Mouse (Mus musculus): ENCODE results near the gene Rnf213. TPM values are rescaled to one million over a fixed set of nuclear protein-coding genes. Genes with fewer than 3 reads are reported as not detected.

The Rnf213 gene
- polyA plus RNA-seq, 1 experiment = 181 TPM

DNA sequence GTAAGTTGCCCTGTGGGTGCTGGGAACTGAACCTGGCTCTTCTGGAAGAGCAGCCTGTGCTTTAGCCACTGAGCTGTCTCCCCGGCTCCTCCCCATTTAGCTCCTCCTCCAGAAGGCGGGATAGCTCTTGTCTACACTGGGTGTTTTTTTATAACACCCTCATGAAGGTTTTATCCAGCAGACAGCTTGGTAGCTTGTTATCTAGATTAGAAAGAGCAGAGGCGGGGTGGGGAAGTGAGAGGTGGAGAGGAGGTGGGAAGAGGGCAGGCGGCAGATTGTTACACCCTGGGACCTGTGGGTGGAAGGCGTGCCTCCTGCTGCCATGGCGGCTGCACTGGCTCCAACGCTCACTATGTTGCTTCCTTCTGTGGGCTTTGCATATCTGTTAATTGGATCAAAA lies 39.8 kb downstream of the Rnf213 start:
- TF ChIP-seq CTCF (IDR thresholded peaks at IDR 0.05; ENCODE audit: low read depth, low read length) (no peak), POLR2A (IDR thresholded peaks at IDR 0.05; ENCODE audit: borderline replicate concordance, low read depth, low read length) (no peak)
- H3K27ac ChIP-seq (ENCODE audit: insufficient read depth, low read depth, low read length) = no peak overlapping the region
- H3K4me1 ChIP-seq (ENCODE audit: control insufficient read depth, insufficient read depth, low read length) = no peaks in the 10 kb centered on the region
- H3K4me3 ChIP-seq (ENCODE audit: insufficient read depth, low read length) = no peak overlapping the region

DNA sequence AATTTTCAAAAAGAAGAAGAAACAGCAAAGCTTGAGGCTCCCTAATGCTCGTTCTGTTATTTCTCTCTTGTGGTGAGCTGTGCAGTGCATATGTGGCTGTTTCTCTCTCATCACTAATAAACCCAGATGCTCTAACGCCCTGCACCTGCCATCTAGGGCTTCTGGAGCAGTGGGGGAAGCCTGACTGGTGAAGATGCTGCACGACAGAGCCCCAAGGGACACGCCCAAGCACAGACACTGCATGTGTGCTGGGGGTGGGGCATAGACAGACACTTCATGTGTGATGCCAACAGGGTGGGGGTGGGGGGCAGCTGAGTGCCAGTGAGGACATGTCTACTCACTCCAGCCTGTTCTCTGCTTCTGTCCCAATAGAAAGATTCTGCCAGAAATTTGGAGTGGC lies 41.4 kb downstream of the Rnf213 start:
- TF ChIP-seq POLR2A (IDR thresholded peaks at IDR 0.05; ENCODE audit: borderline replicate concordance, low read depth, low read length) (no peak), CTCF (IDR thresholded peaks at IDR 0.05; ENCODE audit: low read depth, low read length) (no peak)
- Histone ChIP-seq H3K27ac (ENCODE audit: insufficient read depth, low read depth, low read length) (no peak overlapping the region), H3K4me1 (ENCODE audit: control insufficient read depth, insufficient read depth, low read length) (no peaks in the 10 kb centered on the region), H3K4me3 (ENCODE audit: insufficient read depth, low read length) (no peak overlapping the region)

DNA sequence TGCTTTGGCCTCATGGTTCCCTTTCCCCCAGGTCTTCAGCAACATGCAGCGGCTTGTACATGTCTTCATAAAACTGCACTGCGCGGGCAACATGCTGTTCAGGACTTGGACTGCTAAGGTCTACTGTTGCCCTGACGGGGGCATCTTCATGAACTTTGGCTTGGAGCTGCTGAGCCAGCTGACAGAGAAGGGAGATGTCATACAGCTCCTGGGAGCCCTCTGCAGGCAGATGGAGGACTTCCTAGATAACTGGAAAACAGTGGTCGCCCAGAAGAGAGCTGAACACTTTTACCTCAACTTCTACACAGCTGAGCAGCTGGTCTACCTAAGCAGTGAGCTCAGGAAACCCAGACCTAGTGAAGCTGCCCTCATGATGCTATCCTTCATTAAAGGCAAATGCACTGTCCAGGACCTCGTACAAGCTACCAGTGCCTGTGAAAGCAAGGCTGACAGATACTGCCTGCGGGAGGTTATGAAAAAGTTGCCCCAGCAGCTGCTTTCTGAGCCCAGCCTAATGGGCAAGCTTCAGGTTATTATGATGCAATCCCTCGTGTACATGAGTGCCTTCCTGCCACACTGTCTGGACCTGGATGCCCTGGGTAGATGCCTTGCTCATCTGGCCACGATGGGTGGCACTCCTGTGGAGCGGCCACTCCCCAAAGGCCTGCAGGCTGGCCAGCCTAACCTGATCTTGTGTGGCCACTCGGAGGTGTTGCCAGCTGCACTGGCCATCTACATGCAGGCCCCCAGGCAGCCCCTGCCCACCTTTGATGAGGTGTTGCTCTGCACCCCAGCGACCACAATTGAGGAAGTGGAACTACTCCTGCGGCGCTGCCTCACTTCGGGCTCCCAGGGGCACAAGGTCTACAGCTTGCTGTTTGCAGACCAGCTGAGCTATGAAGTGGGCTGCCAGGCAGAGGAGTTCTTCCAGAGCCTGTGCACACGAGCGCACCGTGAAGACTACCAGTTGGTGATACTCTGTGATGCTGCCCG lies 43.3 kb downstream of the Rnf213 start:
- H3K27ac ChIP-seq (ENCODE audit: insufficient read depth, low read depth, low read length) = no peak overlapping the region
- H3K4me1 ChIP-seq (ENCODE audit: control insufficient read depth, insufficient read depth, low read length) = no peaks in the 10 kb centered on the region
- H3K4me3 ChIP-seq (ENCODE audit: insufficient read depth, low read length) = no peak overlapping the region
- TF ChIP-seq CTCF (IDR thresholded peaks at IDR 0.05; ENCODE audit: low read depth, low read length) = no peak
- TF ChIP-seq POLR2A (IDR thresholded peaks at IDR 0.05; ENCODE audit: borderline replicate concordance, low read depth, low read length) = no peak

DNA sequence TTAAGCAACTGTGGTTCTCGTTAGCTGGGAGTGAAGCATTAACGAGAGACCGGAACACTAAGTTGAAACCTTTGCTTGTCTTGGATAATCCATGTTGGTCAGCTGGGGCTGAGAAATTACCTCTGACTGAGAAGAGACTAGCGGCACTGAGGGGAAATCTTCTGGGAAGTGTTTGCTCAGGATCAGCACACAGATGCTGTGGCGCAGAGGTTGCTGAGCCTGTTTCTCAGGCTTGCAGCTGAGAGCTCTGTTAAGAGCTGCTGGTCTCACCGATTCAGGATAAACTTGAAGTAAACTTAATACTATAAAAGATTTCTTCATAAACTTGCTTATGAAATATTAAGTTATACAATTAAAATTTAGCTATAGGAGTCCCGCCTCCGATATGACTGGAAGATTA lies 45.9 kb downstream of the Rnf213 start:
- Histone ChIP-seq H3K27ac (ENCODE audit: insufficient read depth, low read depth, low read length) (no peak overlapping the region), H3K4me3 (ENCODE audit: insufficient read depth, low read length) (no peak overlapping the region), H3K4me1 (ENCODE audit: control insufficient read depth, insufficient read depth, low read length) (no peaks in the 10 kb centered on the region)
- TF ChIP-seq POLR2A (IDR thresholded peaks at IDR 0.05; ENCODE audit: borderline replicate concordance, low read depth, low read length) (no peak), CTCF (IDR thresholded peaks at IDR 0.05; ENCODE audit: low read depth, low read length) (no peak)

GRCm38 (mm10) chr11:119442199-119442598 lies 49.3 kb downstream of the Rnf213 start:
- H3K4me1 ChIP-seq (ENCODE audit: control insufficient read depth, insufficient read depth, low read length) = no peaks in the 10 kb centered on the region
- no peak overlapping the region for H3K4me3 ChIP-seq (ENCODE audit: insufficient read depth, low read length)
- H3K27ac ChIP-seq (ENCODE audit: insufficient read depth, low read depth, low read length) = no peak overlapping the region
- TF ChIP-seq CTCF (IDR thresholded peaks at IDR 0.05; ENCODE audit: low read depth, low read length) (no peak), POLR2A (IDR thresholded peaks at IDR 0.05; ENCODE audit: borderline replicate concordance, low read depth, low read length) (no peak)

- Histone ChIP-seq H3K27ac (ENCODE audit: insufficient read depth, low read depth, low read length) (no peak overlapping the region), H3K4me1 (ENCODE audit: control insufficient read depth, insufficient read depth, low read length) (no peaks in the 10 kb centered on the region), H3K4me3 (ENCODE audit: insufficient read depth, low read length) (no peak overlapping the region)
- TF ChIP-seq POLR2A (IDR thresholded peaks at IDR 0.05; ENCODE audit: borderline replicate concordance, low read depth, low read length) (no peak), CTCF (IDR thresholded peaks at IDR 0.05; ENCODE audit: low read depth, low read length) (no peak)
Observed at GRCm38 (mm10) chr11:119443442-119443841, 50.5 kb downstream of the Rnf213 start.

DNA sequence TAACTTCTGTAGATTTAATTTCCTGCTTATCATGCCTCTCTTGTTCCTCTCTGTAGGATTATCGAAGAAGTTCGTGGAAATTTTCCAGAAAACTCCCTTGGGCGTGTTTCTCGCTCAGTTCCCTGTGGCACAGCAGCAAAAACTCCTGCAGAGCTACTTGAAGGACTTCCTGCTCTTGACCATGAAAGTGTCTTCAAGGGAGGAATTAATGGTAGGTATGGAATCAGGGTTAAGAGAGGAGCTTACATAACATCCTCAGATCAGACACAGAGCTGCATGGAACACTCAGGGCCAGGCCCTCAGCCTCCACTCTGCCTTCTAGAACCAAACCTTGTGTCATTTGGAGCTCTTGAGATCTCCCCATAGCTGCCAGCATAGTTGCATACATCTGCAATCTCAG lies 63.2 kb downstream of the Rnf213 start:
- Histone ChIP-seq H3K27ac (ENCODE audit: insufficient read depth, low read depth, low read length) (no peak overlapping the region), H3K4me3 (ENCODE audit: insufficient read depth, low read length) (no peak overlapping the region), H3K4me1 (ENCODE audit: control insufficient read depth, insufficient read depth, low read length) (no peaks in the 10 kb centered on the region)
- no peak for TF ChIP-seq CTCF (IDR thresholded peaks at IDR 0.05; ENCODE audit: low read depth, low read length)
- TF ChIP-seq POLR2A (IDR thresholded peaks at IDR 0.05; ENCODE audit: borderline replicate concordance, low read depth, low read length) = no peak

- no peak for TF ChIP-seq CTCF (IDR thresholded peaks at IDR 0.05; ENCODE audit: low read depth, low read length)
- no peak for TF ChIP-seq POLR2A (IDR thresholded peaks at IDR 0.05; ENCODE audit: borderline replicate concordance, low read depth, low read length)
- no peaks in the 10 kb centered on the region for H3K4me1 ChIP-seq (ENCODE audit: control insufficient read depth, insufficient read depth, low read length)
- H3K4me3 ChIP-seq (ENCODE audit: insufficient read depth, low read length) = no peak overlapping the region
- H3K27ac ChIP-seq (ENCODE audit: insufficient read depth, low read depth, low read length) = no peak overlapping the region
Observed at GRCm38 (mm10) chr11:119477876-119478275, 85.0 kb downstream of the Rnf213 start.

DNA sequence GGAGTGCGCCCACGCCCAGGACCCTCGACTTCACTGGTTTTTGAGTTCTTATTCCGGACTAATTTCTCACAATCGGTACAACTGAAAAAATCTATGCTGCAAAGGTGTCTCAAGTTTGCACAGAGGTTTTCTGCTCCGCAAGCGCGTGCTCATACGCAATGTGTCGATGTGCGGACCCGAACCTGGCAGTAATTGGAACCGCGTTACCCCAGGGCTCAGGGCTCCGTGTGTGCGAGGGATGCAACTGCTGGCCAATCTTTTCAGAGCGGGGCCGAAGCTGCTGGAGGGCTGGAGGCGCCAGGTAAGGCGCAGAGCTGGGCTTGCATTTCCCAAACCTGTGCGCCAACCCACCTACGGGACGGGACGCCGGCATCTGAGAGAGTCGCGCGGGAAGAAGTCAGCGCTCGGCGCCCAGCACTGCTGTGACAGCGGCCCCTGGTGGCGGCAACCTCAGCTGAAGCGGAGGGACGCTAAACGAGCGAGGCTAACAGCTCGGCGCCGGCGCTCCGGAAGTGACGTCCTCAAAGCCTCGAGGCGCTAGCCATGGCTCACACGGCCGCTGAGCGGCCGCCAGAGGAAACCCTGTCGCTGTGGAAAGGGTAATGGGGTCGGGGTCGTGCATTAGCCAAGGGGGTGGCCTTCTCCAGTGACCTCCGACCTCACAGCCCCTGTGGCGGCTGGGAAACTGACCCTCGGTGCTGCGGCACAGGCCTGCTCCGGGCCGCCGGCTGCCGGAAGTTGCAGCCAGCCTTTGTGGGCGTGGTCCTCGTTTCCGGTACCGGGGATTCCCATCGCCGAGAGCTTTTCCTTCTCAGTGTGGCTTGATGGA lies 98.2 kb downstream of the Rnf213 start, which contains the start of gene Endov:
Gene Endov (plus strand): TSS at position 487 of the 829 bp plus-strand sequence.
- H3K4me1 ChIP-seq (ENCODE audit: control insufficient read depth, insufficient read depth, low read length) = peaks cover 6% of the 10 kb centered on the region
- H3K27ac ChIP-seq (ENCODE audit: insufficient read depth, low read depth, low read length) = peak within 1 kb of the TSS; percentile 76
- peak within 1 kb of the TSS; percentile 97 for H3K4me3 ChIP-seq (ENCODE audit: insufficient read depth, low read length)
- peak; percentile 66 for TF ChIP-seq CTCF (IDR thresholded peaks at IDR 0.05; ENCODE audit: low read depth, low read length)
- no peak for TF ChIP-seq POLR2A (IDR thresholded peaks at IDR 0.05; ENCODE audit: borderline replicate concordance, low read depth, low read length)
